Mouse (Mus musculus) kidney, postnatal 14 days (tissue): Measurements from ENCODE around the gene Mllt11.
A peak's percentile ranks its signal among the peaks of the same experiment; 100 is the strongest.

Experiments
- DNase-seq: peaks from one replicate; pipeline ENCODE4 v3.0.0; 2022; ENCODE audit warnings: mixed read lengths

Mllt11 gene

GRCm38 (mm10) chr3:95243086-95243485 is 11.1 kb upstream of the Mllt11 start:
- no peak for DNase-seq

- no peak for DNase-seq
Measured at GRCm38 (mm10) chr3:95241498-95241897, 9.5 kb upstream of the Mllt11 start, which contains the start of gene Gm128. Gene Gm128 (minus strand): TSS chr3:95241598.

- DNase-seq = no peak
Measured at GRCm38 (mm10) chr3:95240900-95241299, 8.9 kb upstream of the Mllt11 start.

- no peak for DNase-seq
Measured at GRCm38 (mm10) chr3:95239971-95240370, 8.0 kb upstream of the Mllt11 start.

- DNase-seq = no peak
Measured at GRCm38 (mm10) chr3:95239022-95239421, 7.1 kb upstream of the Mllt11 start.

- no peak for DNase-seq
Measured at GRCm38 (mm10) chr3:95237541-95238099, 5.6 kb upstream of the Mllt11 start.

GRCm38 (mm10) chr3:95235386-95236301 is 3.7 kb upstream of the Mllt11 start:
- no peak for DNase-seq

GRCm38 (mm10) chr3:95233303-95233980 is 1.5 kb upstream of the Mllt11 start:
- DNase-seq = peak; percentile 41

GRCm38 (mm10) chr3:95232771-95233170 is 800 bp upstream of the Mllt11 start:
- DNase-seq = peak; percentile 72

GRCm38 (mm10) chr3:95230495-95231297 is 1.3 kb downstream of the Mllt11 start:
- DNase-seq = peak; percentile 68

- peak; percentile 75 for DNase-seq
Measured at GRCm38 (mm10) chr3:95229781-95230494, 2.0 kb downstream of the Mllt11 start.

GRCm38 (mm10) chr3:95228894-95229780 is 2.8 kb downstream of the Mllt11 start:
- peak; percentile 67 for DNase-seq

GRCm38 (mm10) chr3:95228148-95228893 is 3.6 kb downstream of the Mllt11 start, which contains the start of gene Cdc42se1:
Gene Cdc42se1 (plus strand): TSS chr3:95228732.
- peak; percentile 93 for DNase-seq

GRCm38 (mm10) chr3:95227214-95227613 is 4.8 kb downstream of the Mllt11 start:
- DNase-seq = no peak

GRCm38 (mm10) chr3:95224295-95224694 is 7.7 kb downstream of the Mllt11 start:
- peak; percentile 59 for DNase-seq

GRCm38 (mm10) chr3:95223041-95223440 is 8.9 kb downstream of the Mllt11 start:
- no peak for DNase-seq

- no peak for DNase-seq
Measured at GRCm38 (mm10) chr3:95218466-95219137, 13.4 kb downstream of the Mllt11 start.

- peak; percentile 97 for DNase-seq
Measured at GRCm38 (mm10) chr3:95217255-95218134, 14.5 kb downstream of the Mllt11 start, which contains the start of gene Gabpb2. Gene Gabpb2 (minus strand): TSS chr3:95217916.
